Mouse (Mus musculus): Measurements from ENCODE around the gene Bmp6.

Gene Bmp6

DNA sequence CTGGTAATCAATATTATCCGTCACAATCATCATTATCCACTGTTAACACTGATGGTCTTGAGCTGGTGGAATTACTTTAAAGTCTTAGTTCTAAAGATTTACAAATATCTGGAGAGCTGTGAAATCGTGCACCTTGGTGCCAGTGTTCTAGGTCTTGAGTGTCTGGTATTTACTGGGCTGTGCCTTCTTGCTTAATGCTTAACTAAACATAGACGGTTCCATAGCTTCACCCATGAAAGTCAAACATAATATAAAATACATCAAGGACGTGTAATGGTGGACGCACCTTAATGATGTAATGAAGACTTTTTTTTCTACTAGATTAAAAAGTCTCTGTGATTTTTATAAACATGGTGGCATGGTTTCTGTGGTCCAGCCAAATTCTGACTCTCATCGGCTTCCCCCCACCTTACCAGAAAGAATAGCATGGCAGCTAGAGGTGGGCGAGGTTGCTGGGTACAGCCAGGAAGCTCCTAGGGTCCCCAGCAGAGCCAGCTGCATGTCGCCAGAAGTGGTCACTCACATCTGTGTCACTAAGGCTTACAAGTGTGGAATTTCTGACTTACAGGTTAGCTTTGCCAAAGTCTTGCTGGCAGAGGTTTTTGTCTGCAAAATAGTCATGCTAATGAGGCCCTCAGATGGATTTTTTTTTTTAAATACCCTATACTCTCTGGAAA, 200.0 kb downstream of the Bmp6 start:
- no peak for DNase-seq (ENCODE audit: low read depth, low spot score)

DNA sequence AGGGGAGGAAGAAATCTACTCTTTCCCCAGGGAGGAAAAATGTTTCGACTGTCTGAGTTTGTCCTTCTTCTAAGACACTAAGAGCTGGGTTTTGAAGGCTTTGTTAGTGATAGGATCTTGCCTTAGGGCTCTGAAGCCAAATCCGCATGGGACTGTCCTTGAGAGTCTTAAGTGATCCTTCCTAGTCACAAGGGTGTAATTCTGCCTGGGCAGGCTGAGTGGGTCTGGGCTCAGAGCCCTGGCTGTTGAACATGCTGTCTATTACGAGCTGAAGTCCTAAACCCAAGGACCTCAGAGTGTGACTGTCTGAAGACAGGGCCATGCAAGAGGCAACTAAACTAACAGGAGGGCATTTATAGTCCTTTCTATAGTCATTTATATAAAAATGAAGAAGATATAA, 200.6 kb downstream of the Bmp6 start:
- DNase-seq (ENCODE audit: low read depth, low spot score) = no peak

DNA sequence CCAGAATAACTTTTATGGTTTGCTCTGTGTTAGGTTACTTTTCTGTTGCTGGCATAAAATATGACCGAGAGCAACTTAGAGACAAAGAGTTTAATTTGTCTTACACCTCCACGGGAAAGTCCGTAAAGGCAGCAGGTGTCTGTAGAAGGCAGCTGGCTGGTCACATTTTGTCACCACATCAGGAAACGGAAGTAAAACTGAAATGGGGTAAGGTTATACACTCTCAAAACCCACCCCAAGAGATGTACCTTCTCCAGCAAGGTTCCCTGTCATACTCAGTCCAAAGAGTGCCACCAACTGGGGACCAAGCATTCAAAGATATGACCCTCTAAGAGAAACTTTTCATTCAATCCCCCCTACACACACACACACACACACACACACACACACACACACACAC, 201.8 kb downstream of the Bmp6 start:
- DNase-seq (ENCODE audit: low read depth, low spot score) = no peak

DNA sequence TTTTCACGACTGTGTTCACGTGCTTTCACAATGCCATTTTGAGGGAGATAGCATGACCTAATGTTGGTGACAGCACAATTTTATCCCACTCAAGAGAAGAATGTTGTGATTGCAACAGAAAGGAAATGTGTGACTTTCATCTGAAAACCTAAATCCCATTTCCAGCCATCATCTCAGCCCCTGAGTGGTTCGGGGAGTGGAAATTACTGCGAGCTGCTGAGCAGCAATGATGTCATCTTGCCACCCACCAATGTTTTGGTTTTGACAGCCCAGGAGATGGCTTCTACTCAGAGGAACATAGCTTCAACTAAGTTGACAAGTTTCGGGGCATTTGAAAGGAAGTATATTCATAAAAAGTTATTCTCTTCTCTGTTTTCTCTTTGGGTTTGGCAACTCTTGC, 202.8 kb downstream of the Bmp6 start:
- DNase-seq (ENCODE audit: low read depth, low spot score) = no peak

- DNase-seq (ENCODE audit: low read depth, low spot score) = no peak
Measured at GRCm38 (mm10) chr13:38548681-38549080, 203.8 kb downstream of the Bmp6 start.
